Mouse (Mus musculus): ENCODE data around the gene Taok3. TPM values are rescaled to one million over a fixed set of nuclear protein-coding genes. Genes with fewer than 3 reads are reported as not detected.

Taok3 gene
- polyA plus RNA-seq, 1 experiment from 2014 or later, result 16.1 TPM

DNA sequence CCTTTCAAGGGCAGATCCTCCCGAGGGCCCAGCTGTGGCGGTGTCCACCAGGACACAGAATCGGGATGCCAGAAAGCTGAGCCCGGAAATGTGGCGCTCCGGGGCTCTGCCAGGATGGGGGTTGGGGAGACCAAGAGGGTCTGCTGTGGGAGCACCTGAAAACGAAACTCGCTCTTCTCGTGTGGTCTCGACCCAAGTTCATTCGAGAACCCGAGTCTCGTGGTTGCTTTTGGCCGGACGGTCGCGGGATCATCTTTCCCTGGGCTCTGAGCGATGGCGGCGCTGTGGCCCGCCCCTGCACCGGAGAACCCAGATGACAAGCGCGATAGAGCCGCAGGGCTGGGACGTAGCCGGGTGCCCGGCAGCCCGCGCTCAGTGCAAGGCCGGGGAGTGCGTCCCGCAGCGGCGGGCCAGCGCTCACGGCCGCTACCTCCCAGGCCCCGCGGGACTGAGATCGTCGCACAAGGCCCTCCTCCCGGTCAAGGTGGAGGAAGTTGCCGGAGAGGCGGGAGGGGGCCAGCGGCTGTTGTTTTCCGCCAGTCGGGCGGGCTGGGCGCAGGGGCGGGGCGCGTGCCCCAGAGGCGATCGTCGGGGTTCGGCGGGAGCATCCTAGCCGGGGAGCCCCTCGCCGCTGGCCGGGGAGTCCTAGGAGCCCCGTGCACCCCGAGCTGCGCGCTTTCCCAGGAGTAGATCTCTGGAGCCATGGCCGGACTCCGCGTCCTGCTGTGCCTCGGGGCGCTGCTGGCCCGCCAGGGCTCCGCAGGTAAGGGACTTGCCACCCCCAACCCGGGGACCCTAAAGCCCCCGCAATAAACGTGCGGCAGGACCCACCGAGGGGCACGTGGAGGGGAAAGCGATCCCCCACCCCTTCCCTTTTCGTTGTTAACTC is 199.1 kb downstream of the Taok3 start, which contains the start of gene Vsig10:
TSS of gene Vsig10 (plus strand) at position 343 of the 889 bp plus-strand sequence.
- no peaks in the 10 kb centered on the region; the same call in none of the 2 replicates for H3K4me1 ChIP-seq (replicated peaks; ENCODE audit: insufficient read depth, low read length)
- peak within 1 kb of the TSS; percentile 83 for H3K4me3 ChIP-seq (replicated peaks; ENCODE audit: low read depth, low read length)
- H3K9ac ChIP-seq (ENCODE audit: low read depth, low read length), result peak within 1 kb of the TSS; percentile 91
- peak; percentile 81 for DNase-seq (ENCODE audit: low spot score)
- peak within 1 kb of the TSS; percentile 96 for H3K4me2 ChIP-seq (ENCODE audit: low read length)
- no peaks in the 10 kb centered on the region for H3K36me3 ChIP-seq (ENCODE audit: insufficient read depth, low read length)
- peak; percentile 29; the same call in 1 of the 2 replicates for TF ChIP-seq CTCF (IDR thresholded peaks at IDR 0.05; ENCODE audit: low read depth)
- H3K27ac ChIP-seq, result peak within 1 kb of the TSS; percentile 90
- peak; percentile 78 for ATAC-seq (replicated peaks; ENCODE audit: low FRiP score, low read depth)
- H3K9me3 ChIP-seq (replicated peaks; ENCODE audit: low read length), result no peaks in the 10 kb centered on the region
- H3K27me3 ChIP-seq (ENCODE audit: insufficient read depth, low read length), result no peaks in the 10 kb centered on the region
- WGBS, result under 1% methylated on average over 75 of the region's 81 CpGs

DNA sequence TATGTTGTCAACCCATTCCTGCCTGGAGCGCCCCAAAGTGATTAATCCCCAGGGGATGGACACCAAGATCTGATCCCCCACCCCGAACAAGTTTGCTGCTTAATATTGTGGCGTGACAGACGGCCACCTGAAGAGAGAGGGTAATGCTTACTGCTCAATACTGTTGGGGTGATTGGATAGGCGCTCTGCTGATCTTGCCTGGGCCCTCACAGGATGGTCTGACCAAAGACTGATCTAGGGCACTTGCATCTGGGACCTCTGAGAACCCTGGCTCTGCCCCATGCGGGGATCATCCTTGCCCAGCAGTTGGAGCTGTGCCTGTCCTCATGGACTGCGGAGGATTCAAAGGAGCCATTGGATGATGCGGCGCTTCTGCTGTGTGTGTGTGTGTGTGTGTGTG is 203.8 kb downstream of the Taok3 start:
- H3K27ac ChIP-seq, result no peak overlapping the region
- H3K4me3 ChIP-seq (replicated peaks; ENCODE audit: low read depth, low read length), result no peak overlapping the region
- no peak overlapping the region for H3K4me2 ChIP-seq (ENCODE audit: low read length)
- no peak for DNase-seq (ENCODE audit: low spot score)
- H3K4me1 ChIP-seq (replicated peaks; ENCODE audit: insufficient read depth, low read length), result no peaks in the 10 kb centered on the region; the same call in 1 of the 2 replicates
- no peaks in the 10 kb centered on the region for H3K27me3 ChIP-seq (ENCODE audit: insufficient read depth, low read length)
- WGBS, result 89% methylated on average over 9 of the region's 9 CpGs
- H3K36me3 ChIP-seq (ENCODE audit: insufficient read depth, low read length), result 0 out of 2 replicates have a peak, but pooled peaks cover 2% of the 10 kb centered on the region
- ATAC-seq (replicated peaks; ENCODE audit: low FRiP score, low read depth), result no peak
- H3K9me3 ChIP-seq (replicated peaks; ENCODE audit: low read length), result no peaks in the 10 kb centered on the region
- TF ChIP-seq CTCF (IDR thresholded peaks at IDR 0.05; ENCODE audit: low read depth), result no peak
- no peak overlapping the region for H3K9ac ChIP-seq (ENCODE audit: low read depth, low read length)

Other genes with a start within 250 kb of the Taok3 start
- gene Suds3, start 4.0 kb upstream of the Taok3 start, polyA plus RNA-seq (2015; fragmentation: Nextera tagmentation; extraction: Ambion mirVana), result 69.3 and 69.5 TPM in 2 replicates
- gene Pebp1, start 167.5 kb downstream of the Taok3 start, polyA plus RNA-seq (2015; fragmentation: Nextera tagmentation; extraction: Ambion mirVana), result 625 and 668 TPM in 2 replicates
- 9.5 and 11.6 TPM in 2 replicates for gene Vsig10, start 199.0 kb downstream of the Taok3 start, polyA plus RNA-seq (2015; fragmentation: Nextera tagmentation; extraction: Ambion mirVana)
- gene Wsb2, start 237.2 kb downstream of the Taok3 start, polyA plus RNA-seq (2015; fragmentation: Nextera tagmentation; extraction: Ambion mirVana), result 89.3 and 92.2 TPM in 2 replicates

Data from kidney, postnatal 0 days (tissue).